27 mouse cellular contexts compared by ENCODE assay signal in genomic region chr2:137694020-137694419, GRCm38 (mm10).
DNase-seq lines count a peak whose midpoint lies in the region; ATAC-seq and TF ChIP-seq lines count a peak whose summit lies in the region.
"Had no signal": no experiment of that assay in that cellular context is flagged by ENCODE, and none has a peak within 500 bp of the region (broad histone marks: within the 10 kb centered on the region; RNA-seq: fewer than 3 reads in every experiment).

No protein-coding gene starts in this region.

- no peak overlapping the region for H3K27ac ChIP-seq in forebrain, embryonic 14.5 days (ENCODE audit: low read depth, low read length)
- H3K27ac ChIP-seq in forebrain, embryonic 12.5 days: no peak overlapping the region
- H3K27ac ChIP-seq in hindbrain, embryonic 16.5 days (ENCODE audit: low read depth, low read length): no peak overlapping the region
- H3K27ac ChIP-seq: embryonic facial prominence, embryonic 15.5 days; heart, adult 2 months; hindbrain, embryonic 12.5 days; hindbrain, embryonic 15.5 days; intestine, embryonic 15.5 days had no signal

- no peaks in the 10 kb centered on the region for H3K36me3 ChIP-seq in forebrain, embryonic 14.5 days (ENCODE audit: control insufficient read depth, insufficient read depth, low read length)
- H3K36me3 ChIP-seq in forebrain, embryonic 12.5 days (replicated peaks): no peaks in the 10 kb centered on the region
- no peaks in the 10 kb centered on the region for H3K36me3 ChIP-seq in hindbrain, embryonic 16.5 days (ENCODE audit: control insufficient read depth, insufficient read depth, low read length)
- H3K36me3 ChIP-seq: embryonic facial prominence, embryonic 15.5 days; hindbrain, embryonic 12.5 days; hindbrain, embryonic 15.5 days; intestine, embryonic 15.5 days had no signal

- no peaks in the 10 kb centered on the region for H3K27me3 ChIP-seq in forebrain, embryonic 14.5 days (replicated peaks; ENCODE audit: control insufficient read depth, insufficient read depth, low read length)
- H3K27me3 ChIP-seq in forebrain, embryonic 12.5 days: peaks cover 16% of the 10 kb centered on the region
- H3K27me3 ChIP-seq in hindbrain, embryonic 16.5 days (replicated peaks; ENCODE audit: control insufficient read depth, insufficient read depth, low read length): no peaks in the 10 kb centered on the region; the same call in 1 of the 2 replicates
- H3K27me3 ChIP-seq: embryonic facial prominence, embryonic 15.5 days; intestine, embryonic 15.5 days had no signal

- peak; percentile 80 for DNase-seq in forebrain, embryonic 14.5 days (ENCODE audit: low spot score)
- DNase-seq in brain, adult 2 months (ENCODE audit: low read depth, low spot score): peak; percentile 25
- peak; percentile 81 for DNase-seq in brain, embryonic 14.5 days (ENCODE audit: low read depth)
- DNase-seq in fibroblast of lung, adult 2 months (ENCODE audit: low read depth): peak; percentile 26
- no peak for DNase-seq in Muller cell, postnatal 12 days (ENCODE audit: inconsistent ontology term)
- no peak for DNase-seq in thymus, postnatal 14 days
- DNase-seq: adrenal gland, adult 8-10 months; adrenal gland, postnatal 25 days; cerebellum, adult 11-12 months; cerebellum, adult 8-10 months; cerebellum, postnatal 10 days; cerebellum, postnatal 36 days; embryo, embryonic 11 days; gastrocnemius, postnatal 36 days; heart, adult 2 months; kidney, adult 11 months; kidney, adult 8-10 months had no signal

- H3K4me3 ChIP-seq in forebrain, embryonic 14.5 days (ENCODE audit: low read depth, low read length): no peak overlapping the region
- no peak overlapping the region for H3K4me3 ChIP-seq in forebrain, embryonic 12.5 days (replicated peaks)
- no peak overlapping the region for H3K4me3 ChIP-seq in hindbrain, embryonic 16.5 days (ENCODE audit: low read length)
- H3K4me3 ChIP-seq: embryonic facial prominence, embryonic 15.5 days; erythroblast, embryonic 14.5 days; heart, adult 2 months; hindbrain, embryonic 12.5 days; hindbrain, embryonic 15.5 days; intestine, embryonic 15.5 days had no signal

- no peaks in the 10 kb centered on the region for H3K4me1 ChIP-seq in forebrain, embryonic 14.5 days (ENCODE audit: control insufficient read depth, insufficient read depth, low read length)
- H3K4me1 ChIP-seq in forebrain, embryonic 12.5 days: no peaks in the 10 kb centered on the region
- H3K4me1 ChIP-seq in hindbrain, embryonic 16.5 days (ENCODE audit: control insufficient read depth, insufficient read depth, low read depth, low read length): no peaks in the 10 kb centered on the region
- H3K4me1 ChIP-seq: embryonic facial prominence, embryonic 15.5 days; hindbrain, embryonic 12.5 days; hindbrain, embryonic 15.5 days; intestine, embryonic 15.5 days had no signal

- no peak for TF ChIP-seq CTCF in brain, embryonic 14.5 days (IDR thresholded peaks at IDR 0.05; ENCODE audit: borderline replicate concordance, extremely low read depth, insufficient read depth, insufficient read length)

- no peaks in the 10 kb centered on the region for H3K9me3 ChIP-seq in forebrain, embryonic 14.5 days (replicated peaks; ENCODE audit: control insufficient read depth, low read length)
- H3K9me3 ChIP-seq in forebrain, embryonic 12.5 days: no peaks in the 10 kb centered on the region
- H3K9me3 ChIP-seq in hindbrain, embryonic 16.5 days (ENCODE audit: control insufficient read depth, low read length): no peaks in the 10 kb centered on the region
- H3K9me3 ChIP-seq: embryonic facial prominence, embryonic 15.5 days; hindbrain, embryonic 12.5 days; hindbrain, embryonic 15.5 days; intestine, embryonic 15.5 days had no signal

- ATAC-seq in forebrain, embryonic 14.5 days: peak; percentile 90
- ATAC-seq in forebrain, embryonic 12.5 days (ENCODE audit: low FRiP score): no peak
- no peak for ATAC-seq in hindbrain, embryonic 16.5 days
- ATAC-seq: activated CD4-positive, CD25-positive, alpha-beta regulatory T cell, adult 4 months; CD4-positive, CD25-positive, alpha-beta regulatory T cell, adult 4 months; intestine, embryonic 15.5 days had no signal

- no peak overlapping the region for H3K9ac ChIP-seq in forebrain, embryonic 14.5 days (ENCODE audit: low read length)
- no peak overlapping the region for H3K9ac ChIP-seq in forebrain, embryonic 12.5 days
- no peak overlapping the region for H3K9ac ChIP-seq in hindbrain, embryonic 16.5 days (ENCODE audit: low read depth, low read length)
- H3K9ac ChIP-seq: embryonic facial prominence, embryonic 15.5 days; hindbrain, embryonic 12.5 days; hindbrain, embryonic 15.5 days; intestine, embryonic 15.5 days had no signal

- H3K4me2 ChIP-seq in forebrain, embryonic 14.5 days (ENCODE audit: low read length): no peak overlapping the region
- H3K4me2 ChIP-seq in forebrain, embryonic 12.5 days: no peak overlapping the region
- no peak overlapping the region for H3K4me2 ChIP-seq in hindbrain, embryonic 16.5 days (ENCODE audit: low read length)
- H3K4me2 ChIP-seq: embryonic facial prominence, embryonic 15.5 days; heart, embryonic 11.5 days; hindbrain, embryonic 12.5 days; hindbrain, embryonic 15.5 days; intestine, embryonic 15.5 days had no signal

- WGBS in forebrain, embryonic 14.5 days: 74% methylated on average over 3 of the region's 3 CpGs
- WGBS in forebrain, embryonic 12.5 days: 81% methylated on average over 3 of the region's 3 CpGs
- WGBS in hindbrain, embryonic 16.5 days: 83% methylated on average over 3 of the region's 3 CpGs

- no peak for TF ChIP-seq POLR2A in brain, embryonic 14.5 days (IDR thresholded peaks at IDR 0.05; ENCODE audit: borderline replicate concordance, extremely low read depth, insufficient read depth, insufficient read length, poor library complexity, severe bottlenecking)

Comparison
In these comparisons a context has a peak if more than half of its experiments do, and no peak if none do; other contexts are left out.
1. DNase-seq: peak in forebrain, embryonic 14.5 days (single experiment), brain, adult 2 months (single experiment), brain, embryonic 14.5 days (single experiment) and fibroblast of lung, adult 2 months (single experiment); none in Muller cell, postnatal 12 days (single experiment) and thymus, postnatal 14 days (single experiment).